Mouse (Mus musculus) E14TG2a.4 (cell line): Measurements from ENCODE around the gene Cog1.

Experiments
- H3K27me3 ChIP-seq: 2 replicates; pipeline ENCODE4 v1.6.1; 2014; ENCODE audit warnings: low read length, control low read depth; ENCODE audit not compliant: insufficient read depth
- H3K36me3 ChIP-seq: 2 replicates; pipeline ENCODE4 v1.6.1; 2014; ENCODE audit warnings: low read length, control low read depth; ENCODE audit not compliant: insufficient read depth
- H3K4me1 ChIP-seq: replicated peaks from 2 replicates; pipeline ENCODE4 v1.6.1; 2014; ENCODE audit warnings: low read depth, low read length, control low read depth
- H3K4me3 ChIP-seq: replicated peaks from 2 replicates; pipeline ENCODE4 v1.5.1; 2014; ENCODE audit warnings: mild to moderate bottlenecking, low read length
- H3K9me3 ChIP-seq: 2 replicates; pipeline ENCODE4 v1.6.1; 2014; ENCODE audit warnings: low read length, control low read depth
- CTCF ChIP-seq: conservative IDR thresholded peaks from 2 replicates; pipeline ENCODE4 v1.5.1; 2014; ENCODE audit warnings: low read length
- NANOG ChIP-seq: IDR thresholded peaks from 2 replicates; pipeline ENCODE4 v1.6.1; 2014; ENCODE audit warnings: borderline replicate concordance, low read length, mixed read lengths
- POU5F1 ChIP-seq: IDR thresholded peaks from 2 replicates; pipeline ENCODE4 v1.6.1; 2014; ENCODE audit warnings: low read length, borderline replicate concordance

The Cog1 gene

GRCm38 (mm10) chr11:113666205-113666604, 17.2 kb downstream of the Cog1 start:
- Histone ChIP-seq H3K27me3 (no peaks in the 10 kb centered on the region), H3K4me3 (no peak overlapping the region), H3K4me1 (peaks cover 47% of the 10 kb centered on the region), H3K9me3 (no peaks in the 10 kb centered on the region), H3K36me3 (peaks cover 86% of the 10 kb centered on the region)
- TF ChIP-seq POU5F1: no peak
- no peak for TF ChIP-seq NANOG
- no peak for TF ChIP-seq CTCF

- H3K9me3 ChIP-seq: no peaks in the 10 kb centered on the region
- H3K36me3 ChIP-seq: peaks cover 86% of the 10 kb centered on the region
- H3K4me3 ChIP-seq: no peak overlapping the region
- no peak for TF ChIP-seq NANOG
- no peak for TF ChIP-seq CTCF
- H3K27me3 ChIP-seq: no peaks in the 10 kb centered on the region
- peaks cover 49% of the 10 kb centered on the region for H3K4me1 ChIP-seq
Observed at GRCm38 (mm10) chr11:113666648-113667047, 17.7 kb downstream of the Cog1 start.

DNA sequence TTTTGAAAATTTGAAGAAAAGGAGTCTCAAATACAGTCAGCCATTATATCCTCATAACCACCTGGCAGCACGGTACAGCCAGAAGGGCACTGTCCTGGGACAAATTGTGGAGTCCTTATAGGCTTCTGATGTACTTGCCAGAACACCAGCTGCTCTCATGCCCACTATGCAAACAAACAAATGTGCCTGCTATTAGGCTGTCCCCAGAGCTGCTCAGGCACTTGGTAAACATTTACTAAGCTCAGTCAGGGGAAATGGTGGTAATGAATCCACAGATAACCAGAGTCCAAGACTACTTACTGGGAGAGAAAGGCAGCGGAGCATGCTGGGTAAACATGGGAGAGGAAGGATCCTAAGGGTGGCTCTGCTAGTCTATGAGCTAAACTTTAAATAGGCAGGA, 18.2 kb downstream of the Cog1 start:
- TF ChIP-seq POU5F1 (no peak), NANOG (no peak), CTCF (no peak)

GRCm38 (mm10) chr11:113667704-113668103, 18.7 kb downstream of the Cog1 start:
- Histone ChIP-seq H3K4me3 (no peak overlapping the region), H3K9me3 (no peaks in the 10 kb centered on the region), H3K4me1 (peaks cover 45% of the 10 kb centered on the region), H3K27me3 (no peaks in the 10 kb centered on the region), H3K36me3 (peaks cover 85% of the 10 kb centered on the region)
- TF ChIP-seq CTCF (no peak), NANOG (no peak), POU5F1 (no peak)

More for the DNA sequence above, 18.2 kb downstream of the Cog1 start:
- Histone ChIP-seq H3K4me3 (no peak overlapping the region), H3K36me3 (peaks cover 85% of the 10 kb centered on the region), H3K9me3 (no peaks in the 10 kb centered on the region), H3K4me1 (peaks cover 47% of the 10 kb centered on the region), H3K27me3 (no peaks in the 10 kb centered on the region)

- Histone ChIP-seq H3K4me3 (no peak overlapping the region), H3K27me3 (no peaks in the 10 kb centered on the region), H3K36me3 (peaks cover 85% of the 10 kb centered on the region), H3K4me1 (peaks cover 44% of the 10 kb centered on the region), H3K9me3 (no peaks in the 10 kb centered on the region)
- TF ChIP-seq POU5F1: no peak
- TF ChIP-seq NANOG: no peak
- TF ChIP-seq CTCF: no peak
Observed at GRCm38 (mm10) chr11:113668857-113669256, 19.9 kb downstream of the Cog1 start.

GRCm38 (mm10) chr11:113669711-113670110, 20.7 kb downstream of the Cog1 start:
- Histone ChIP-seq H3K4me1 (peaks cover 49% of the 10 kb centered on the region), H3K27me3 (no peaks in the 10 kb centered on the region), H3K4me3 (no peak overlapping the region), H3K36me3 (peaks cover 85% of the 10 kb centered on the region), H3K9me3 (no peaks in the 10 kb centered on the region)
- no peak for TF ChIP-seq POU5F1
- no peak for TF ChIP-seq CTCF
- no peak for TF ChIP-seq NANOG

DNA sequence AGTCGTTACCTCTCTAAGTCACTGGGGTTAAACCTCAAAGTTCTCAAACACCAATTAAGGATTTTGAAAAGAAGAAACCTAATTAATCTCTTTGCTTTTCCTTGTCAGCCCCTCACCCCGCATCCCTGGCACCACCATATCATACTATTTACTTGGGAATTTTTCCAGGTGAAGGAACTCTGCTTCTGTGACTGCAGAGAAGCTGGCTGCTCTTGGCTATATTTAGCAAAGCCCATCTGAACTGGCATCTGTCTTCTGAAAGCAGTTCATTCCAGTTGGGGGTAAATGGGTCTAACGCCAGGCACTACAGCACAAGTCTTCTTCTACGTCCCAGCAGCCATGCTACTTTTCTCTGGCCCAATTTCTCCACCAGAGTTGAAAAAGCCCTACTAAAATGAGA, 24.6 kb downstream of the Cog1 start:
- no peak for TF ChIP-seq NANOG
- no peak for TF ChIP-seq POU5F1
- Histone ChIP-seq H3K4me3 (no peak overlapping the region), H3K9me3 (no peaks in the 10 kb centered on the region), H3K4me1 (peaks cover 53% of the 10 kb centered on the region), H3K27me3 (no peaks in the 10 kb centered on the region), H3K36me3 (peaks cover 94% of the 10 kb centered on the region)

DNA sequence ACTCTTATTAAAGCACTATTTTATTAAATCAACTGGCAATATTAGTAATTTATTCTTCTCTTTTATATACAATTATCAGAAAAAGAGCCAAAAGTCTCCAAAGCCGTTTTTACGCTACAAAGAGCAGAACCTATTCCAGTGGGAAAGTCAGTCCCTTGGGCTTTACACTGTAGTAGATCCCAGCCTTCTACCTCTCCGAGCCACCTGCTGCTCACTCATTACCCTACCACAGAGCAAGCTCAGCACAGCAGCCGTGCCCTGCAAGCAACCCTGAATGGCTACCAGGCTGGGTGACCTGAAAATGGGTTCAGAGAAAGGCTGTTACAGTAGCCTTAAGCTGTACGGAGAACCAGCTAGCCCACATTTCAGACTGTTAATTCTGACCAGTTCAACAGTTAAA, 25.6 kb downstream of the Cog1 start:
- Histone ChIP-seq H3K36me3 (peaks cover 85% of the 10 kb centered on the region), H3K4me3 (no peak overlapping the region), H3K9me3 (no peaks in the 10 kb centered on the region), H3K4me1 (peaks cover 58% of the 10 kb centered on the region), H3K27me3 (no peaks in the 10 kb centered on the region)
- TF ChIP-seq POU5F1: no peak
- no peak for TF ChIP-seq CTCF

GRCm38 (mm10) chr11:113676847-113677246, 27.9 kb downstream of the Cog1 start:
- peaks cover 69% of the 10 kb centered on the region for H3K4me1 ChIP-seq
- H3K27me3 ChIP-seq: no peaks in the 10 kb centered on the region
- no peak for TF ChIP-seq POU5F1
- TF ChIP-seq CTCF: no peak
- TF ChIP-seq NANOG: no peak
- no peak overlapping the region for H3K4me3 ChIP-seq
- H3K36me3 ChIP-seq: peaks cover 66% of the 10 kb centered on the region
- no peaks in the 10 kb centered on the region for H3K9me3 ChIP-seq

- no peaks in the 10 kb centered on the region for H3K27me3 ChIP-seq
- TF ChIP-seq CTCF (no peak), NANOG (no peak), POU5F1 (no peak)
Observed at GRCm38 (mm10) chr11:113677378-113677777, 28.4 kb downstream of the Cog1 start.

More at GRCm38 (mm10) chr11:113677378-113677777, 28.4 kb downstream of the Cog1 start:
- Histone ChIP-seq H3K4me1 (peaks cover 73% of the 10 kb centered on the region), H3K36me3 (peaks cover 62% of the 10 kb centered on the region), H3K4me3 (no peak overlapping the region), H3K9me3 (no peaks in the 10 kb centered on the region)
